8 mouse cellular contexts compared by ENCODE assay signal in the genomic region with DNA sequence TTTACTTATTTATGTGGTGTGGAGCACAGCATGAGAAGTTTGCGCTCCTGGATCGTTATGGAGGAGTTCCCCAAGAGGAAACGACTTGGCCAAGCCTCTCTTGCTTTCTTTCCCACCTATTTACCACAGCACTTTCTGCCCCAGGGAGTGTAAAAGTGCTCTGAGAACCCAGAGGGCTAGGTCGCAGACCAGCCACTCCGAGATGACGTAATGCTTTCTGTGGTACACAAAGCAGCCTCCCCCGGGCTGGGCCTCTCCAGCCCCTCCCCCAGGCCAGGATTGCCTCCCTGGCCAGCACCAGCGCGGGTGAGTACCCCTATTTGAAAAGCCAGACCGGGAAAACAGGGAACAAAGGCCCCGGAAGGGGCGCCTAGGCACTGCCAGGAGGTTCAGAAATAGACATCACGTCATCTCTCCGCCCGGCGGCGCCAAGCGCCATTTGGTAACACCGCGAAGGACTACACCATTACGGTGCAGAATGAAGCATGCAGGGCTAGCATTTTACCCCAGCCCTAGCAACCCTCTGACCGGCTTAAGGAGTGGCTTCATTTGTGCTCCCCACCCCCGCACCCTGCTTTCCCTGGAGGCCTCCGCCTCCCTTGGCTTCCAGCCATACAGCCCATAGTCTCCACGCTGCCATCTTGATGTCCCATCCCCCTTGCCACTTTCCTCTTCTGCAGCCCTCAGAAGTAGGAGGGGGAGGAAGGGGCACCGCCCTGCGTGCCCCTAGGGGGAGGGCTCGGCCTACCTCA. TPM values are rescaled to one million over a fixed set of nuclear protein-coding genes. Genes with fewer than 3 reads are reported as not detected.
DNase-seq lines count a peak whose midpoint lies in the region; ATAC-seq lines count a peak whose summit lies in the region.
"Not testable (repeated sequence)": the region's sequence is repeated elsewhere in the genome, so short reads cannot be mapped to it uniquely, and the experiment has no call there.

No protein-coding gene starts in this region.

- intact Hi-C loops in heart, postnatal 25 days (cut with DNase I), result not testable (repeated sequence)

- H3K9ac ChIP-seq in forebrain, embryonic 16.5 days (replicated peaks; ENCODE audit: low read depth, low read length), result peak overlapping the region; percentile 63
- not testable (repeated sequence) for H3K9ac ChIP-seq in liver, embryonic 12.5 days
- peak overlapping the region; percentile 69 for H3K9ac ChIP-seq in midbrain, embryonic 16.5 days (ENCODE audit: low read depth, low read length)

- peak; percentile 58 for DNase-seq in ES-CJ7 (ENCODE audit: low read depth, low spot score)
- peak; percentile 78 to 79 for DNase-seq in cerebellum, adult 18-20 months
- peak; percentile 36 for DNase-seq in heart, postnatal 25 days (ENCODE audit: low spot score)
- DNase-seq in kidney, postnatal 4 days, result peak; percentile 45 to 64
- peak; percentile 45 to 54 for DNase-seq in spleen, postnatal 36 days (ENCODE audit: low spot score in 2 of 2)

- not testable (repeated sequence) for H3K9me3 ChIP-seq in forebrain, embryonic 16.5 days (ENCODE audit: control insufficient read depth, low read length); liver, embryonic 12.5 days (replicated peaks); midbrain, embryonic 16.5 days (replicated peaks; ENCODE audit: control insufficient read depth, low read length, poor library complexity, severe bottlenecking)

- H3K27me3 ChIP-seq in forebrain, embryonic 16.5 days (replicated peaks; ENCODE audit: control insufficient read depth, insufficient read depth, low read length); liver, embryonic 12.5 days (replicated peaks); midbrain, embryonic 16.5 days (ENCODE audit: control insufficient read depth, insufficient read depth, low read depth, low read length): not testable (repeated sequence)

- ATAC-seq in forebrain, embryonic 16.5 days, result peak; percentile 84
- peak; percentile 58 for ATAC-seq in liver, embryonic 12.5 days
- peak; percentile 73 for ATAC-seq in midbrain, embryonic 16.5 days

- peak overlapping the region; percentile 48 for H3K4me2 ChIP-seq in forebrain, embryonic 16.5 days (ENCODE audit: low read length)
- peak overlapping the region; percentile 74 for H3K4me2 ChIP-seq in liver, embryonic 12.5 days
- H3K4me2 ChIP-seq in midbrain, embryonic 16.5 days (ENCODE audit: low read length), result peak overlapping the region; percentile 45

- H3K27ac ChIP-seq in forebrain, embryonic 16.5 days (ENCODE audit: low read length), result peak overlapping the region; percentile 93
- H3K27ac ChIP-seq in liver, embryonic 12.5 days, result 0 out of 2 replicates have a peak overlapping the region, but pooled peaks have one; percentile 36
- peak overlapping the region; percentile 91 for H3K27ac ChIP-seq in midbrain, embryonic 16.5 days (ENCODE audit: low read length)

- peak overlapping the region; percentile 54 for H3K4me3 ChIP-seq in forebrain, embryonic 16.5 days (replicated peaks; ENCODE audit: low read length)
- peak overlapping the region; percentile 47 for H3K4me3 ChIP-seq in liver, embryonic 12.5 days
- H3K4me3 ChIP-seq in midbrain, embryonic 16.5 days (ENCODE audit: low read depth, low read length), result peak overlapping the region; percentile 53

- H3K4me1 ChIP-seq in forebrain, embryonic 16.5 days (replicated peaks; ENCODE audit: control insufficient read depth, insufficient read depth, low read length); liver, embryonic 12.5 days; midbrain, embryonic 16.5 days (ENCODE audit: control insufficient read depth, insufficient read depth, low read length): not testable (repeated sequence)

- under 1% methylated on average over 22 of the region's 28 CpGs for WGBS in forebrain, embryonic 16.5 days
- WGBS in liver, embryonic 12.5 days (ENCODE audit: insufficient replicate concordance), result 2% methylated on average over 21 of the region's 28 CpGs
- WGBS in midbrain, embryonic 16.5 days, result under 1% methylated on average over 16 of the region's 28 CpGs

- not testable (repeated sequence) for H3K36me3 ChIP-seq in forebrain, embryonic 16.5 days (ENCODE audit: control insufficient read depth, insufficient read depth); liver, embryonic 12.5 days; midbrain, embryonic 16.5 days (ENCODE audit: control insufficient read depth, insufficient read depth, low read length)

RNA-seq across cellular contexts. Expression of a gene that starts 3.6 kb away (rescaled TPM):
- 231 and 248 TPM in 2 replicates for polyA plus RNA-seq in forebrain, embryonic 16.5 days (2015; fragmentation: Nextera tagmentation; extraction: Ambion mirVana)
- total RNA-seq in heart, postnatal 25 days (2021), result 1 to 10 TPM; 3.8 to 7.3 TPM
- polyA plus RNA-seq in liver, embryonic 12.5 days (2016; fragmentation: Nextera tagmentation; extraction: Ambion mirVana), result 1.4 and 1.5 TPM in 2 replicates
- 217 and 225 TPM in 2 replicates for polyA plus RNA-seq in midbrain, embryonic 16.5 days (2015; fragmentation: Nextera tagmentation; extraction: Ambion mirVana)

RNA-seq across cellular contexts. Expression of a gene that starts 54.7 kb away (rescaled TPM):
- polyA plus RNA-seq in forebrain, embryonic 16.5 days (2015; fragmentation: Nextera tagmentation; extraction: Ambion mirVana), result 43.2 and 52.6 TPM in 2 replicates
- total RNA-seq in heart, postnatal 25 days (2021), result 10 to 100 TPM; 71.7 to 76.2 TPM
- 36.0 and 36.4 TPM in 2 replicates for polyA plus RNA-seq in liver, embryonic 12.5 days (2016; fragmentation: Nextera tagmentation; extraction: Ambion mirVana)
- polyA plus RNA-seq in midbrain, embryonic 16.5 days (2015; fragmentation: Nextera tagmentation; extraction: Ambion mirVana), result 59.4 and 65.6 TPM in 2 replicates

Comparison
In these comparisons a context has a peak if more than half of its experiments do, and no peak if none do; other contexts are left out.
1. Peak in every context shown above with its lines: DNase-seq, ATAC-seq, H3K4me3 ChIP-seq and H3K27ac ChIP-seq.
2. H3K27ac ChIP-seq: peak in every context shown above with its lines; median percentile 93 in forebrain, embryonic 16.5 days; 91 in midbrain, embryonic 16.5 days; 36 in liver, embryonic 12.5 days.
3. RNA of a gene that starts 3.6 kb away (polyA plus RNA-seq): 231 to 248 TPM in forebrain, embryonic 16.5 days and 217 to 225 TPM in midbrain, embryonic 16.5 days; 1.4 to 1.5 TPM in liver, embryonic 12.5 days; every median in the first group is over 10 times any median in the second.